In the genomic region with DNA sequence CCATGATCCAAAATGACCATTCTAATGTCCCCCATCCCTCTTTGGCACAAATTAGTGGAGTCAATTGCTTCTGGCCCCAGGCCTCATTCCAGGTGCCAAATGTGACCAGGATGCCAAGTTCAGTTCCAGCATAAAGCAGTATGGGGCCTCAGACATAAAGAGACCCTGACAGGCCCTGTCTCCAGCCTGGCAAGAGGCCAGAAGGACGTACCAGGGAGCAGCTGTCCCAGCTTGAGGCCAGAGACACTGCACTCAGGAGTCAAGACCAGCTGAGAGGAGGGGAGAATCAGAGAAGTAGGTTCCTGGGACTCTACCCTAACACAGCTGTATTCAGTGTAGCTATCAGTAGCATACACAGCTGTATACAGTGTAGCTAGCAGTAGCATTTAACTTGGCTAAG, we compare ENCODE assay signal across 16 mouse cellular contexts.
DNase-seq lines count a peak whose midpoint lies in the region; ATAC-seq and TF ChIP-seq lines count a peak whose summit lies in the region.
"Had no signal": no experiment of that assay in that cellular context is flagged by ENCODE, and none has a peak within 500 bp of the region (broad histone marks: within the 10 kb centered on the region; RNA-seq: fewer than 3 reads in every experiment).

No protein-coding gene starts in this region.

- H3K4me1 ChIP-seq in hindbrain, embryonic 15.5 days (replicated peaks) = no peaks in the 10 kb centered on the region
- H3K4me1 ChIP-seq in hindbrain, embryonic 10.5 days (replicated peaks) = no peaks in the 10 kb centered on the region
- H3K4me1 ChIP-seq in neural tube, embryonic 14.5 days (ENCODE audit: control insufficient read depth, insufficient read depth, low read length) = no peaks in the 10 kb centered on the region
- no peaks in the 10 kb centered on the region for H3K4me1 ChIP-seq in kidney, adult 2 months (ENCODE audit: control insufficient read depth, insufficient read depth, low read length)
- H3K4me1 ChIP-seq: limb, embryonic 15.5 days had no signal

- no peak for TF ChIP-seq CTCF in kidney, adult 2 months (conservative IDR thresholded peaks at IDR 0.05; ENCODE audit: insufficient read depth, insufficient read length, low read depth, low read length)

- H3K27me3 ChIP-seq in hindbrain, embryonic 15.5 days = no peaks in the 10 kb centered on the region
- H3K27me3 ChIP-seq in hindbrain, embryonic 10.5 days (ENCODE audit: insufficient read depth, poor library complexity, severe bottlenecking) = no peaks in the 10 kb centered on the region
- H3K27me3 ChIP-seq in neural tube, embryonic 14.5 days (ENCODE audit: control insufficient read depth, insufficient read depth, low read length) = no peaks in the 10 kb centered on the region
- no peaks in the 10 kb centered on the region for H3K27me3 ChIP-seq in kidney, adult 2 months (replicated peaks; ENCODE audit: control insufficient read depth, insufficient read depth, low read length)
- H3K27me3 ChIP-seq: limb, embryonic 15.5 days had no signal

- no peak overlapping the region for H3K9ac ChIP-seq in hindbrain, embryonic 15.5 days
- H3K9ac ChIP-seq in neural tube, embryonic 14.5 days (replicated peaks; ENCODE audit: low read depth, low read length) = no peak overlapping the region
- H3K9ac ChIP-seq: limb, embryonic 15.5 days; liver, postnatal 0 days had no signal

- no peak for TF ChIP-seq POLR2A in kidney, adult 2 months (IDR thresholded peaks at IDR 0.05; ENCODE audit: low read depth, low read length)

- H3K36me3 ChIP-seq in hindbrain, embryonic 15.5 days = no peaks in the 10 kb centered on the region
- no peaks in the 10 kb centered on the region for H3K36me3 ChIP-seq in hindbrain, embryonic 10.5 days
- no peaks in the 10 kb centered on the region for H3K36me3 ChIP-seq in neural tube, embryonic 14.5 days (ENCODE audit: control insufficient read depth, insufficient read depth, low read length)
- H3K36me3 ChIP-seq in kidney, adult 2 months (ENCODE audit: control insufficient read depth, insufficient read depth, low read length) = no peaks in the 10 kb centered on the region
- H3K36me3 ChIP-seq: limb, embryonic 15.5 days had no signal

- H3K4me2 ChIP-seq in hindbrain, embryonic 15.5 days = no peak overlapping the region
- H3K4me2 ChIP-seq in neural tube, embryonic 14.5 days (ENCODE audit: low read depth, low read length) = no peak overlapping the region
- H3K4me2 ChIP-seq: heart, embryonic 11.5 days; limb, embryonic 15.5 days had no signal

- no peak overlapping the region for H3K4me3 ChIP-seq in hindbrain, embryonic 15.5 days
- no peak overlapping the region for H3K4me3 ChIP-seq in hindbrain, embryonic 10.5 days
- H3K4me3 ChIP-seq in neural tube, embryonic 14.5 days (ENCODE audit: low read depth, low read length) = no peak overlapping the region
- no peak overlapping the region for H3K4me3 ChIP-seq in kidney, adult 2 months (ENCODE audit: insufficient read depth, low read depth, low read length)
- H3K4me3 ChIP-seq: limb, embryonic 15.5 days had no signal

- H3K9me3 ChIP-seq in hindbrain, embryonic 15.5 days = no peaks in the 10 kb centered on the region
- no peaks in the 10 kb centered on the region for H3K9me3 ChIP-seq in hindbrain, embryonic 10.5 days
- H3K9me3 ChIP-seq in neural tube, embryonic 14.5 days (ENCODE audit: control insufficient read depth, low read length) = no peaks in the 10 kb centered on the region
- H3K9me3 ChIP-seq: limb, embryonic 15.5 days had no signal

- peak; percentile 72 for ATAC-seq in hindbrain, embryonic 15.5 days (ENCODE audit: low FRiP score, low read depth)
- ATAC-seq in neural tube, embryonic 14.5 days (ENCODE audit: low read depth) = peak; percentile 54; the same call in 1 of the 2 replicates
- ATAC-seq: liver, postnatal 0 days had no signal

- 17% methylated on average over 1 of the region's 1 CpGs for WGBS in hindbrain, embryonic 15.5 days
- 51% methylated on average over 1 of the region's 1 CpGs for WGBS in hindbrain, embryonic 10.5 days
- WGBS in neural tube, embryonic 14.5 days = 22% methylated on average over 1 of the region's 1 CpGs
- 21% methylated on average over 1 of the region's 1 CpGs for WGBS in kidney, adult 2 months

- peak; percentile 44 to 81 for DNase-seq in cerebellum, postnatal 4 days (ENCODE audit: low spot score in 2 of 2)
- no peak for DNase-seq in cerebellum, adult 9-10 months
- no peak for DNase-seq in hindbrain, embryonic 10.5 days (ENCODE audit: low spot score)
- DNase-seq in right cerebral cortex, postnatal 10 days (ENCODE audit: low spot score in 2 of 2) = peak; percentile 43 to 47
- no peak for DNase-seq in right cerebral cortex, postnatal 14 days
- no peak for DNase-seq in kidney, adult 2 months
- DNase-seq: cerebellum, adult 11 months; gastrocnemius, postnatal 36 days; kidney, adult 11 months; kidney, postnatal 14 days; layer of hippocampus, adult 9-11 months; liver, postnatal 0 days had no signal

- no peak overlapping the region for H3K27ac ChIP-seq in hindbrain, embryonic 15.5 days (replicated peaks)
- no peak overlapping the region for H3K27ac ChIP-seq in hindbrain, embryonic 10.5 days
- H3K27ac ChIP-seq in neural tube, embryonic 14.5 days (ENCODE audit: low read depth, low read length) = no peak overlapping the region
- H3K27ac ChIP-seq in kidney, adult 2 months (ENCODE audit: insufficient read depth, low read depth, low read length) = no peak overlapping the region
- H3K27ac ChIP-seq: limb, embryonic 15.5 days had no signal

Comparison
In these comparisons a context has a peak if more than half of its experiments do, and no peak if none do; other contexts are left out.
1. DNase-seq: peak in cerebellum, postnatal 4 days (2 of 2) and right cerebral cortex, postnatal 10 days (2 of 2); none in cerebellum, adult 9-10 months (single experiment), hindbrain, embryonic 10.5 days (single experiment), right cerebral cortex, postnatal 14 days (single experiment) and kidney, adult 2 months (single experiment).